Mouse (Mus musculus) left cerebral cortex, postnatal 10 days (tissue): ENCODE data around the gene Rab3il1. TPM values are rescaled to one million over a fixed set of nuclear protein-coding genes. Genes with fewer than 3 reads are reported as not detected.

Experiments
- DNase-seq, 2 experiments: peaks; one replicate each; pipeline ENCODE4 v3.0.0; 2021 to 2022; ENCODE audit warnings: low spot score in 2 of 2, mixed read lengths in 1 of 2; ENCODE audit errors: extremely low spot score in 1 of 2
- intact Hi-C: fragments of 180-260 bp; cut with DNase I; formaldehyde crosslinking; loops from one replicate; pipeline ENCODE4 v1.15.1; 2025
- total RNA-seq, 2 experiments: library from RNA; stranded (reverse); gene quantifications; 2 replicates each; pipeline ENCODE4 v1.2.3; 2021

Rab3il1 gene
- total RNA-seq, 2 experiments from 2014 or later: 9.7 to 10.9 TPM

GRCm38 (mm10) chr19:9998736-9999486 lies 2.6 kb upstream of the Rab3il1 start:
- intact Hi-C loops: no loop called here
- DNase-seq: no peak

DNA sequence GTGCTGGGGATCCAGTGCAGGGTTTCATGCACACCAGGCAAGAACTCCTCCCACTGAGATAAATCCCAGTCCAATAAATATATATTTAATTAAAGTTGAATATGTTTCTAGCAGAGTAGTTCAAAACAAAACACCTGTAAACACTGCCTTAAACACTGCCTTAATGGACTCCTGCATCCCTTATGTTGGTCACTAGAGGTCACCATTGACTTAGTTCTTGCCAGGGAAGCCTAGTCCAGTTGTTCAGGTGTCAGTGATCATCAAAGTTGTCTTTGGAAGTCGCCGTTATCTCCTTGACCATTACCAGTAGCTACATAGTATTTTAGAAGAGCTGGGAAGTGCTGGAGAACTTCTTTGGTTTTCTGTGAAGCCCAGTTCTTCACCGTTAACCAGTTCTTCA lies 1.1 kb upstream of the Rab3il1 start:
- no peak for DNase-seq
- intact Hi-C loops: loop anchor here (2.0 to 5.0 kb wide), 2 partner anchors 34 to 197 kb away; no protein-coding TSS in a partner anchor

DNA sequence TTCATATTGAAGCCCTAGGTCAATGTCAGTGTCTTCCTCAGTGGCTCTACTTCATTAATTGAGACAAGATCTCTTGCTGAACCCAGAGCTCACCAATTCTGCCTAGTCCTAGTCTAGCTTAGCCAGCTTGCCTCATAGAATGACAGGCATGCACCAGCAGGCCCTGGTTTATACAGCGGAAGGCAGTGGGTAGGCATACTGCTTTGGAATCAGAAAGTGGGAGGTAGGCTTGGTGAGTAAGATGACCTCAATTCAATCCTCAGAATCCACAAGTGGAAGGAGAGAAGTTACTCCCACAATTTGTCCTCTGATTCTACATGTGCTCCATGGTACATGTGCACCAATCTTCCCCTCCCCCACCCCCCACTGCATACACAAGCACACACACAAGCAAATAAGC lies 2.2 kb downstream of the Rab3il1 start:
- intact Hi-C loops: loop anchor here (5.0 kb wide), 1 partner anchor 194 kb away; no protein-coding TSS in a partner anchor
- DNase-seq: no peak

- no peak for DNase-seq
- intact Hi-C loops: no loop called here
Observed at GRCm38 (mm10) chr19:10011408-10011807, 9.9 kb downstream of the Rab3il1 start.

- peak in 1 of 2 experiments; percentile 81 for DNase-seq
- intact Hi-C loops: no loop called here
Observed at GRCm38 (mm10) chr19:10012827-10013278, 11.4 kb downstream of the Rab3il1 start.

- intact Hi-C loops: no loop called here
- DNase-seq: peak in 1 of 2 experiments; percentile 45
Observed at GRCm38 (mm10) chr19:10013348-10013747, 11.9 kb downstream of the Rab3il1 start.

DNA sequence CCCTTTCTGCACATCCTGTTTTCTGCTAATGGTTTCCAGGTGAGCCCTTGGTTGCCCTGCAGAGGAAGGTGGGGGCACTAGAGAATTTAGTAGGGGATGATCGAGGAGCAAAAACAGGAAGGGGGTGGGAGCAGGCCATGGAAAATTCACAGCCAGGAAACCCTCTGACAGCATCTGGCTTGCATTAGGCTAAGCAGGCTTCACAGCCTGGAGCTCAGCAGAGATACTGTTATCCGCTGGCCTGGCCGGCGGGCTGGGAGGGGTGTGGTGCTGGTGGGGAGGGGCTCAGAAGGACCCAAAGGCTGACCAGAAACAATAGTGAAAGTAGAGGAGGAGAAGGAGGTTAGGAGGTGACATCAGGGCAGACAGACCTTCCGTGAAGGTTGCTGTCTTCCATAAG lies 12.4 kb downstream of the Rab3il1 start:
- intact Hi-C loops: no loop called here
- peak in 1 of 2 experiments; percentile 70 for DNase-seq

GRCm38 (mm10) chr19:10014824-10015223 lies 13.4 kb downstream of the Rab3il1 start:
- intact Hi-C loops: no loop called here

GRCm38 (mm10) chr19:10015442-10015841 lies 14.0 kb downstream of the Rab3il1 start:
- DNase-seq: no peak
- intact Hi-C loops: no loop called here

More at GRCm38 (mm10) chr19:10014824-10015223, 13.4 kb downstream of the Rab3il1 start:
- DNase-seq: peak in 1 of 2 experiments; percentile 30

GRCm38 (mm10) chr19:10016151-10016550 lies 14.7 kb downstream of the Rab3il1 start:
- DNase-seq: no peak
- intact Hi-C loops: no loop called here

DNA sequence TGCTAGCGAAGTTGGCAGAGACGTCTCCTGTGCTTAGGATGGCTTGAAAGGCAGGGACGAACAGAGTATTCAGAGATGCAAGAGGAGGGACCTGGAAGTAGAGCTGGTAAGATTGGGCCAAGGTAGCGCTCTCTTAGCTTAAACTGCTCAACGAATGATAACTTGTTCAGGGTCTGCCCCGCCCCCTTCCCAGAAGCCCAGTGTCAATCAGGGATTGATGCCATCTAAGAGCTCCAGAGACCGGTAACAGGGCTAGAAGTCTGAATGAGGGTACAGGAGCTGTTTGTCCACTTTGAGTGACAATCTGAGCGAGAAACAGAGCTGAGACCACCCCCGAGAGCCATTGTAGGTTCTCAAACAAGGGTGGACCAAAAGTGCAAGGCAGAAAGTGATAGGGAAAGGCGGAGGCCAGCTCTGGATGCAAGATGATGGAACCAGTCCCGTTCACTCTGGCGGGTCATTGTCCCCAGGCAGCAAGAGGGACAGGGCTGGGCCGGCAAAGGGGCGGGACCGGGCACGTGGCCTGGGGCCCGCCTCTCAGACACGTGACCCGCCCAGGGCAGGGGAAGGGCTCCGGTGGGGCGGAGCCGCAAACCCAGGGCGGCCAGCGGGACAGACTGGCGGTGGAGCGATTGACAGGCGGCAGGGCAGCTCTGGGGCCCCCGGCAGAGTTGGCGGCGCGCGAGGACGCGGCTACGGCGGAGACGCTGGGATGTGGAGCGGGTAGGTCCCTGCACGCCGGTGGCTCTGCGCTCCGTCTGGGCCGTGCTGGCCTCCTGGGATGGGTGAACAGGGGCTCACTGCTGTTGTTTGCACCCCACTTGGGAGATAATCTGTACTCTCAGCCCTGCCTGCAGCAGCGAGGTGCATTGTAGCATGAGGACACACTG lies 16.4 kb downstream of the Rab3il1 start:
- intact Hi-C loops: no loop called here

GRCm38 (mm10) chr19:10018527-10018818 lies 17.0 kb downstream of the Rab3il1 start:
- intact Hi-C loops: no loop called here
- no peak for DNase-seq

More for the DNA sequence above, 16.4 kb downstream of the Rab3il1 start:
- peak; percentile 73 to 94 for DNase-seq

DNA sequence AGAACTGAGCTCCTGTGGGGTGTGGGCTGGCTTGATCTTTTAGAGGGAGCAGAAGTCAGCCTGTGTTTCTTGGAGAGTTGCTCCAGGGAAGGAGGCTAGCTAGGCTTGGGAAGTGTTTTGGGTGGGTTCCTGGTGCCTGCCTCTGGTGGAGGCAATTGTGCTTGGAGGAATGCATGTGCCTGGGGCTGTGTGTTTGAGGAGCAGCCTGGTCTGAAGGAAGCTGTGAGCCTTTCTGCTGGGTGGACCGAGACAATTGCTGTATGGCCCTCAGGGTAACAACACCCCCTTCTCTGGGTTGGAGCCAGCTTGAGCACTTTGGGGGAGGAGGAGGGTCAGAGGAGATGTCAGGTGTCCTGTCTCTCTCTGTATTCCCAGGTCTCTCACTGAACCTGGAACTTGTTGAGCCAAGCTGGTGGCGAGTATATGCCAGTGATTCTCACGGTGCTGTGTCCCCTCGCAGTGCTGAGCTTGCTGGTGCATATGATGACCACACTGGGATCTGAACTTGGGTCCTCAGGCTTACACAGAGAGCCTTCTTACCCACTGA lies 17.8 kb downstream of the Rab3il1 start:
- peak in 1 of 2 experiments; percentile 20 for DNase-seq
- intact Hi-C loops: no loop called here

DNA sequence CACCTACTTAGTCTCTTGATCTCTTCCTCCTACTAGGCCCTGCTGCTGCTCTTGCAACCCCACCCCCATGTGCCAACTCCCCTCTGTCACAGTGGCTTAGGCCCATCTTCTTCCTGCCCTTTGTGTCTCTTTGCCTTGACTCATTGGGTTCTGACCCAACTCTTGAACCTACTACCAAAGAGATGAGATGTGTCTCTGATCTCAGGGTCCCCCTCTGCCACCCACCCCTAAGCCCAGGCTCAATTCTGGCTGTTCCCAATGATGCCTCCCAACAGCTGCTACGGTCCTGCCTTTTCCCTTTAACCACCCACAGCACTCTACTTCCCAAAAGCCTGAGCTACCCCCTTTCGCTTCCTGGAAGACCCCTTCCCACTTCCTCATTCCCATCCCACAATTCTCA lies 20.5 kb downstream of the Rab3il1 start:
- DNase-seq: no peak
- intact Hi-C loops: loop anchor here (5.0 kb wide), 1 partner anchor 105 kb away; no protein-coding TSS in a partner anchor

- intact Hi-C loops: loop anchor here (5.0 kb wide), 1 partner anchor 105 kb away; no protein-coding TSS in a partner anchor
Observed at GRCm38 (mm10) chr19:10022414-10023303, 21.2 kb downstream of the Rab3il1 start.

GRCm38 (mm10) chr19:10023304-10023758 lies 21.9 kb downstream of the Rab3il1 start:
- no peak for DNase-seq
- intact Hi-C loops: loop anchor here (5.0 kb wide), 1 partner anchor 106 kb away; no protein-coding TSS in a partner anchor

More at GRCm38 (mm10) chr19:10022414-10023303, 21.2 kb downstream of the Rab3il1 start:
- peak; percentile 56 to 59 for DNase-seq

DNA sequence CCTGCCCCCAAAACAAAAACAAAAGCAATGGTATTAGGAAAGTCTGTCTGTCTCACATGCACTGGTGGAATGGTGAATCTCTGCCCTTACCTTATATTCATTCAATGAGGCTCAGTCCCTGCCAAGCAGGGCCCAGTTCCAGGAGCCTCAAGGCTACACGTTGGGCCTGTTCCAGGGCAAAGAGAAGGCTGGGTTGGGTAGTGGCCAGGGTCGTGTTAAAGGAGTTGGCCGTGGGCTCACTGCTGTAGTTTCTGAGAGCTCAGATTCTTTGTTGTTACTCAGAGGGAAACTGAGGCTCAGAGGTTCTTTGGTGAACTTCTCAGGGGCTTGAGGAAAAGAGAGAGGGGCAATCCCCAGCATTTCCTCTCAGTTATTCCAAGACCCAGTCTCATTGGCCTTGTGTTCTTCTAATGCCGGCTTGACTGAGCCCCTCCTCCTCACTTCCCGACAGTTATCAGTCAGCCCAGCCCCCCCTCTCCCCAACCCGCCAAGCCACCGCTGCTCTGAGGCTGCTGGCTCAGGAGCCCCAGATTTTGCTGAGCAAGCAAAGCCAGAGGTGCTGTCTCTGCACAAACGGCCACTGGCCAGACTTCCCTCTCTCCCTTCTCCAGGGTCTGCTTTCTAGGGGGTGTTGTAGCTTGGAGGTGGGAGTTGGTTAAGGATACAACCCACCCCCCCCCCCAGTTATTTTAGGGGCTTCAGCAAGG lies 23.9 kb downstream of the Rab3il1 start:
- intact Hi-C loops: no loop called here
- DNase-seq: peak in 1 of 2 experiments; percentile 85
